Mouse (Mus musculus): ENCODE measurements around the gene Sim2.

Gene Sim2

GRCm38 (mm10) chr16:94168655-94169545 lies 84.2 kb downstream of the Sim2 start:
- no peak for DNase-seq

GRCm38 (mm10) chr16:94170218-94170617 lies 85.5 kb downstream of the Sim2 start:
- no peak for DNase-seq

- DNase-seq, result no peak
Measured at GRCm38 (mm10) chr16:94173361-94173760, 88.6 kb downstream of the Sim2 start.

GRCm38 (mm10) chr16:94175366-94175986 lies 90.7 kb downstream of the Sim2 start:
- no peak for DNase-seq

All from kidney, adult 8-10 months (tissue).